Mouse (Mus musculus): ENCODE data around the gene Pja2. TPM values are rescaled to one million over a fixed set of nuclear protein-coding genes. Genes with fewer than 3 reads are reported as not detected.
"Not testable (repeated sequence)": the region's sequence is repeated elsewhere in the genome, so short reads cannot be mapped to it uniquely, and the experiment has no call there.

Gene Pja2
- total RNA-seq, 2 experiments from 2014 or later: 389 to 398 TPM

GRCm38 (mm10) chr17:64292740-64293139, 39.0 kb downstream of the Pja2 start:
- DNase-seq (ENCODE audit: low spot score in 2 of 2): no peak
- intact Hi-C loops (cut with DNase I): no loop called here

- intact Hi-C loops (cut with DNase I): no loop called here
Observed at GRCm38 (mm10) chr17:64289684-64290083, 42.0 kb downstream of the Pja2 start.

GRCm38 (mm10) chr17:64288000-64288399, 43.7 kb downstream of the Pja2 start:
- intact Hi-C loops (cut with DNase I): no loop called here
- DNase-seq (ENCODE audit: low spot score in 2 of 2): peak; percentile 30 to 50

More at GRCm38 (mm10) chr17:64289684-64290083, 42.0 kb downstream of the Pja2 start:
- DNase-seq (ENCODE audit: low spot score in 2 of 2): no peak

GRCm38 (mm10) chr17:64286836-64287235, 44.9 kb downstream of the Pja2 start:
- intact Hi-C loops (cut with DNase I): no loop called here
- no peak for DNase-seq (ENCODE audit: low spot score in 2 of 2)

GRCm38 (mm10) chr17:64281368-64281767, 50.3 kb downstream of the Pja2 start:
- intact Hi-C loops (cut with DNase I): loop anchor here (5.0 kb wide), 1 partner anchor 321 kb away; the partner anchor contains the start of gene Man2a1
- DNase-seq (ENCODE audit: low spot score in 2 of 2): not testable (repeated sequence)

GRCm38 (mm10) chr17:64277649-64278212, 54.0 kb downstream of the Pja2 start:
- intact Hi-C loops (cut with DNase I): no loop called here

GRCm38 (mm10) chr17:64276666-64277065, 55.0 kb downstream of the Pja2 start:
- intact Hi-C loops (cut with DNase I): no loop called here
- no peak for DNase-seq (ENCODE audit: low spot score in 2 of 2)

More at GRCm38 (mm10) chr17:64277649-64278212, 54.0 kb downstream of the Pja2 start:
- no peak for DNase-seq (ENCODE audit: low spot score in 2 of 2)

- intact Hi-C loops (cut with DNase I): no loop called here
Observed at GRCm38 (mm10) chr17:64275188-64275587, 56.5 kb downstream of the Pja2 start.

GRCm38 (mm10) chr17:64274341-64275105, 57.2 kb downstream of the Pja2 start:
- DNase-seq (ENCODE audit: low spot score in 2 of 2): peak in 1 of 2 experiments; percentile 27
- intact Hi-C loops (cut with DNase I): no loop called here

More at GRCm38 (mm10) chr17:64275188-64275587, 56.5 kb downstream of the Pja2 start:
- DNase-seq (ENCODE audit: low spot score in 2 of 2): no peak

GRCm38 (mm10) chr17:64260571-64260970, 71.1 kb downstream of the Pja2 start:
- intact Hi-C loops (cut with DNase I): no loop called here
- DNase-seq (ENCODE audit: low spot score in 2 of 2): no peak

GRCm38 (mm10) chr17:64248246-64248645, 83.5 kb downstream of the Pja2 start:
- intact Hi-C loops (cut with DNase I): no loop called here
- DNase-seq (ENCODE audit: low spot score in 2 of 2): no peak

- intact Hi-C loops (cut with DNase I): no loop called here
Observed at GRCm38 (mm10) chr17:64242898-64243297, 88.8 kb downstream of the Pja2 start.

GRCm38 (mm10) chr17:64242310-64242859, 89.3 kb downstream of the Pja2 start:
- no peak for DNase-seq (ENCODE audit: low spot score in 2 of 2)
- intact Hi-C loops (cut with DNase I): no loop called here

More at GRCm38 (mm10) chr17:64242898-64243297, 88.8 kb downstream of the Pja2 start:
- no peak for DNase-seq (ENCODE audit: low spot score in 2 of 2)

- DNase-seq (ENCODE audit: low spot score in 2 of 2): no peak
Observed at GRCm38 (mm10) chr17:64241544-64242292, 90.0 kb downstream of the Pja2 start.

GRCm38 (mm10) chr17:64232134-64232533, 99.6 kb downstream of the Pja2 start:
- DNase-seq (ENCODE audit: low spot score in 2 of 2): no peak
- intact Hi-C loops (cut with DNase I): no loop called here

More at GRCm38 (mm10) chr17:64241544-64242292, 90.0 kb downstream of the Pja2 start:
- intact Hi-C loops (cut with DNase I): no loop called here

GRCm38 (mm10) chr17:64231637-64232036, 100.1 kb downstream of the Pja2 start:
- DNase-seq (ENCODE audit: low spot score in 2 of 2); intact Hi-C loops (cut with DNase I): not testable (repeated sequence)

- intact Hi-C loops (cut with DNase I): no loop called here
- DNase-seq (ENCODE audit: low spot score in 2 of 2): no peak
Observed at GRCm38 (mm10) chr17:64231172-64231571, 100.5 kb downstream of the Pja2 start.

Data from left cerebral cortex, postnatal 14 days (tissue).